Mouse (Mus musculus) small intestine, adult 2 months (tissue): ENCODE measurements at regions not wholly inside any gene's neighbourhood (a gene's known extent, or its start where the extent isn't known, plus 50 kb on each side); places are given as distances from the start of the nearest gene placed in this dataset.

Source experiments
- H3K27ac ChIP-seq: fragments of 200-500 bp; 2 replicates; pipeline ENCODE4 v1.5.1; 2012; ENCODE audit warnings: low read depth, low read length, control low read depth, inconsistent platforms; ENCODE audit not compliant: insufficient read depth
- H3K27me3 ChIP-seq: fragments of 200-500 bp; 2 replicates; pipeline ENCODE4 v1.6.1; 2012; ENCODE audit warnings: mild to moderate bottlenecking, moderate library complexity, low read length, inconsistent platforms; ENCODE audit not compliant: control insufficient read depth, insufficient read depth
- H3K36me3 ChIP-seq: fragments of 200-500 bp; 2 replicates; pipeline ENCODE4 v1.6.1; 2012; ENCODE audit warnings: mild to moderate bottlenecking, low read length, control low read depth, inconsistent platforms; ENCODE audit not compliant: control insufficient read depth, insufficient read depth
- H3K4me1 ChIP-seq: fragments of 200-500 bp; 2 replicates; pipeline ENCODE4 v1.6.1; 2012; ENCODE audit warnings: low read length, inconsistent platforms, mixed read lengths; ENCODE audit not compliant: control insufficient read depth, insufficient read depth, insufficient read length
- H3K4me3 ChIP-seq: fragments of 200-500 bp; 2 replicates; pipeline ENCODE4 v1.5.1; 2012; ENCODE audit warnings: low read depth, mild to moderate bottlenecking, control low read depth, inconsistent platforms, low read length, moderate library complexity
- CTCF ChIP-seq: fragments of 200-500 bp; IDR thresholded peaks from 2 replicates; pipeline ENCODE4 v1.5.1; 2012; ENCODE audit warnings: low read depth, mild to moderate bottlenecking, control low read depth, inconsistent platforms, low read length, moderate library complexity, mixed read lengths; ENCODE audit not compliant: insufficient replicate concordance, insufficient read length; ENCODE audit errors: extremely low read depth
- POLR2A ChIP-seq: fragments of 200-500 bp; IDR thresholded peaks from 2 replicates; pipeline ENCODE4 v1.6.1; 2012; ENCODE audit warnings: low read depth, mild to moderate bottlenecking, control low read depth, inconsistent platforms, low read length, moderate library complexity
- WGBS: fragments of 180-500 bp; shearing (Covaris S2); methylation state at CpG from one replicate; pipeline ENCODE4 v1.1.7; 2018; 5-methylcytosine and 5-hydroxymethylcytosine counted together

DNA sequence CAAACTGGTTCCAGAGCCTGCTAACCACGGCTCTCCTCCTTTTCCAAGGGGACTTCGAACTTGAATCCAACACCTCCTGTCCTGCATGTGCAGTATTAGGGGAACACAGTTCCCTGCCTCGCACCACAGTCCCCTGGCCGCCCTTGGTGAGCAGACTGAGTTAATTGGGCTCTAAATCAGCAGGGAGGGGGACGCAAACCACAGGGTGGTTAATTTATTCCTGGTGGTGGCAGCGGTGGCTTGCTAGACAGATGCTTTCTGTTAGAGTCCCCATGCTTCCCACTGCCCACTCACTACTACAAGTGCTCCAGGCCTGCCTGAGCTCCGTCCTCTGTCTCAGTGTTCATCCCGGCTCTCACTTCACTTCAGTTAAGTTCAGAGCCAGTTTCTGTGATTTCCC lies 198.0 kb upstream of the Prok2 start:
- no peak for TF ChIP-seq POLR2A
- no peak for TF ChIP-seq CTCF
- Histone ChIP-seq H3K4me1 (peaks cover 2% of the 10 kb centered on the region; the same call in 1 of the 2 replicates), H3K27me3 (no peaks in the 10 kb centered on the region), H3K36me3 (no peaks in the 10 kb centered on the region), H3K4me3 (no peak overlapping the region), H3K27ac (no peak overlapping the region)
- WGBS = 83% methylated on average over 8 of the region's 8 CpGs

DNA sequence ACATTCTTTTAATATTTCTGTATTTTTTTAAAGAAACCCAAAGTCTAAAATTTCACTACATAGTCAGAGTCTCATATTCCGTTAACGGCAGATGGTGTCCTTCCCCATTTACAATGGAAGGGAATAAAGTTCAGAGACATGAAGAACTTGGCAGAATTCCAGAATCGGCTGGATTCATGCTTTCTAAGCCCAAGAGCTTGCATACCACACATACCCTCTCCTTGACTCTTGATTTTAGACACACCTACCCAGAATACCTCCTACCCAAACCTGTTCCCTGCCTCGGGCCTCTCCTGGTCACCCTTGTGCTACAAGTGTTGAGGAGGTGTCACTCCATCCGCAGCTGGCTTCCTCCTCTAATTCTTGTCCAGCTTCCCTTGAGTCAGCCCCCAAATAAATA lies 195.8 kb upstream of the Prok2 start:
- H3K27ac ChIP-seq = no peak overlapping the region
- H3K36me3 ChIP-seq = no peaks in the 10 kb centered on the region
- peaks cover 2% of the 10 kb centered on the region; the same call in 1 of the 2 replicates for H3K4me1 ChIP-seq
- WGBS = 35% methylated on average over 5 of the region's 5 CpGs
- no peak overlapping the region for H3K4me3 ChIP-seq
- no peaks in the 10 kb centered on the region for H3K27me3 ChIP-seq
- TF ChIP-seq CTCF = no peak
- no peak for TF ChIP-seq POLR2A

DNA sequence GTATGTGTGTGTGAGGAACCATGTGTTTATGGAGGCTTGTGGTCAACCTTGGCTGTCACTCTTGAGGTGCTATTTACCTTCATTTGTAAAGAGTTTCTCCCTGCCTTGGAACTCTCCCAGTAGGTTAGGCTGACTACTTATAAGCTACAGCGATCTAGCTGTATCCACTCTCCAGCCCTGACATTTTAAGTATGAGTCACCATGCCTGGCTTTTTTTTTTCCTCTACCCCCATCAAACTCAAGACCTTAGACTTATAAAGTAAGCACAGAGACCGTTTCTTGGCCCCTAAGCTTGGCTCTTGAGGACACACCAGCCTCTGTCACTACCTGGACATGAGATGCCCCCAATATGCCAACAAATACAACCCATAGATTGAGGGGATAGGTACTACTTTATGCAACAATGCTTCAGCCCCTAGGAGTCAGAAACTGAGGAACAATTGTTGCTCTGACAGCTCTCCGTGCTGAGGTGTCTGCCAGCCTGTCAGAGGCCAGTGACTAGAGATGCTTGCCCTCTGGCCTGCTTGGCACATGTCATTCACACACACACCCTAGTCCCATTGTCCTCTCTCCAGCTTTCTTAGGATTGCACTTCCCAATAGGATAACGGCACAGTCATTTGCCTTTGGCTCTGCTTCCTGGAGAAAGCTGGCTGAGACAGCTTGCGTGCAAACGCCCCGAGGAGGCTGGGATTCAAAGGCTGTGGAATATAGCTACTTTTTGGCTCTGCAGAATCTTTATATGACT lies 193.8 kb upstream of the Prok2 start:
- H3K27ac ChIP-seq = no peak overlapping the region
- H3K4me3 ChIP-seq = no peak overlapping the region
- H3K36me3 ChIP-seq = no peaks in the 10 kb centered on the region
- TF ChIP-seq POLR2A = no peak
- no peaks in the 10 kb centered on the region for H3K27me3 ChIP-seq
- peaks cover 2% of the 10 kb centered on the region; the same call in 1 of the 2 replicates for H3K4me1 ChIP-seq
- 59% methylated on average over 7 of the region's 7 CpGs for WGBS

DNA sequence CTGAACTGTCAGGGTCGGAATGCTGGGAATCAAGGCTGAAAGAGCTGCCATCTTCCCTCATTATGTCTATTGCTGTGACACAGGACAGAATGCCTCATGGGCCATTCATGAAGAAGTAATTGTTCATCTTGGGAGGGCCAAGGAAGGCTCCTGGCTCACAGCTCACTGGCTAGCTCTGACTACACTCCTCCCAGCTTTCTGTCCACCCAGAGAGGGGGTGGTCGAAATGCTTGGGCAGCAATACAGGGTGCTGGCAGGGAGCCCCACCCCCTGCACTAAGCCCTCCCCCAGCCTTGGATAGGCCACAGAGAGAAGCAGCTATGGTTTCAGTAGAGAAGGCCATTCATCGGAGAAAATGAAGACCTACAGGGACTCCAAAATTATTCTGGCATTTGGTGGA lies 192.2 kb upstream of the Prok2 start:
- 71% methylated on average over 3 of the region's 3 CpGs for WGBS

DNA sequence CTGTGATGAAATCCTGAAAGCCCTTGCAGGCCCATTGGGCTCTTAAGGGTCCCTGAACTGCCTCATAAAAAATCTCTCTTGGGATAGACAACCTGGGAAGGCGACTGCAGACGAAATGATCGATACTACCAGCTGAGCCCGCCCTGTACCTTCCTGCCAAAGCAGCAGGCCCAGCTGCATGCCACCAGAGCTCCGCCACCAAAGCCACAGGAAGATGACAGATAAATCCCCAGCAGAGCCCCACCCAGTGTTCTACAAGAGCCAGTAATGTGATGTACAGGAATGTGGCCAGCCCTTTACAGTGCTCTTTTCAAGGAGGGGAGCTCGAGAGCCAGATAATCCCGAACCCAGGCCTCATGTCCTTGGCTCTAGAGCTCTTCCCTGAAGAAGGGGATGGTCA lies 183.7 kb upstream of the Prok2 start:
- Histone ChIP-seq H3K4me3 (no peak overlapping the region), H3K36me3 (no peaks in the 10 kb centered on the region), H3K27ac (no peak overlapping the region), H3K27me3 (no peaks in the 10 kb centered on the region), H3K4me1 (no peaks in the 10 kb centered on the region)
- TF ChIP-seq POLR2A (no peak), CTCF (no peak)
- WGBS = 52% methylated on average over 7 of the region's 7 CpGs

More for the DNA sequence above, 192.2 kb upstream of the Prok2 start:
- no peaks in the 10 kb centered on the region for H3K36me3 ChIP-seq
- no peak overlapping the region for H3K27ac ChIP-seq
- no peaks in the 10 kb centered on the region for H3K27me3 ChIP-seq
- TF ChIP-seq CTCF = no peak
- H3K4me3 ChIP-seq = no peak overlapping the region
- H3K4me1 ChIP-seq = peaks cover 2% of the 10 kb centered on the region; the same call in 1 of the 2 replicates

DNA sequence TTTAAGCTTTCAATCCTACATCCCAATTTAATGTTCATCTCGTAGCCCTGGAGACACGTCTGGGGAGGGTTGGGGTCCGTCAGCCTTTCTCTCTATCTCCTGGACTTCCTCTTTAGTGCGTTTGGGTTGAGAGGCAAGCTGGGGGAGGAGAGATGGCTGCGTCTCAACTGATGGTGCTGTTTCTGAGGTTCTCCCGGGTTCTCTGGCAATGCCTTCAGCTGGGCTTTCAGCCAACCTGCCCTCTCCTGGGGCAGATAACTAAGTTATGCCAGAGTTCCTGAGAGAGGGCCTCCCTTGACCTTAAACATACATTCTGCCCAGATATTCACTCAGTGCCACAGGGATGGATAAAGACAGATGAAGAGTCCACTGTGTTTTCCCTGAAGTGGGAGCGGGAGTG lies 183.3 kb upstream of the Prok2 start:
- H3K27me3 ChIP-seq = no peaks in the 10 kb centered on the region
- no peak overlapping the region for H3K4me3 ChIP-seq
- H3K36me3 ChIP-seq = no peaks in the 10 kb centered on the region
- H3K27ac ChIP-seq = no peak overlapping the region
- no peaks in the 10 kb centered on the region for H3K4me1 ChIP-seq
- 47% methylated on average over 7 of the region's 7 CpGs for whole genome bisulfite sequencing
- no peak for TF ChIP-seq CTCF
- no peak for TF ChIP-seq POLR2A

DNA sequence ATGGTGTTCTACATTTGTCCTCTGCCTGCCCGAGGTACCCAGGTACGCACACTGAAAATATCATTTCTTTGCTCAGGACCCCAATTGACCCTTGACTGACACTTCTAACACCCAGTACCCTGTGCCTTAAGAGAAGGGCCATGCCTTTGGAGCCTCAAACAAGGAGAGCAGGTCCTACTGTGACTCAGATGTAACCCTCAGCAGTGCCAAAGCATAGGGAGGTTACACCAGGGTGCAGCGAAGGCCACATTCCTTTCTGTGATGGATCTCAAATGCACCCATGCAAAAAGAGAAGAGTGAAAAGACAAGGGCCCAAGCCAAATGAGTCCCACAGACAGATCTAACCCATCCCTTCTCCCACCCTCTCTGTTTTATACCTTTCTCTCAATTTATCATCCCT lies 181.9 kb upstream of the Prok2 start:
- Histone ChIP-seq H3K36me3 (no peaks in the 10 kb centered on the region), H3K4me1 (no peaks in the 10 kb centered on the region), H3K27ac (no peak overlapping the region), H3K27me3 (no peaks in the 10 kb centered on the region), H3K4me3 (no peak overlapping the region)
- no peak for TF ChIP-seq CTCF
- TF ChIP-seq POLR2A = no peak
- WGBS = 88% methylated on average over 3 of the region's 3 CpGs

DNA sequence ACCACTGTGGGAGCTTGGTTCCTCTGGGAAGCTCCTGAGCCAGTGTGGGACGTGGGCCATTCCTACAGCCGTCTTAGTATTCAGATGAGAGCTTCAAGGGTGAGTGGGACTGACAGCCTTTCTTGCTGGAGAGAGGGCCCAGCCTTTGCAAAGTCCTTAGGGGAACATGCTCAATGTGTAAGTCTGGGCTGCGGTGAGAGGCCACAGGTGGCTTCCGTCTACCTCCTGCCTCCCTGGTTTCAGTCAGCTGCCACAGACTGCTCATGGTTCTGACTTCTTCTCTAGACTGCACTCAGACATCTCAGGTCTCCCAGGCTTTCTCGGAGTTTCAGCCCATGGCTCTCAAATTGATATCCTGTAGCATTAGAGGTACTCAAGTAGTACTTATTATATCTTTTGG lies 179.0 kb upstream of the Prok2 start:
- no peak overlapping the region for H3K4me3 ChIP-seq
- 84% methylated on average over 5 of the region's 5 CpGs for WGBS
- no peaks in the 10 kb centered on the region for H3K4me1 ChIP-seq
- H3K27me3 ChIP-seq = no peaks in the 10 kb centered on the region
- no peak for TF ChIP-seq POLR2A
- no peak for TF ChIP-seq CTCF
- H3K36me3 ChIP-seq = no peaks in the 10 kb centered on the region
- H3K27ac ChIP-seq = no peak overlapping the region
